Mouse (Mus musculus) midbrain, embryonic 11.5 days (tissue): Measurements from ENCODE around the gene Spef1. TPM values are rescaled to one million over a fixed set of nuclear protein-coding genes. Genes with fewer than 3 reads are reported as not detected.

ENCODE experiments used
- ATAC-seq: fragments of 200-750 bp; cut with Nextera tagmentation; 2 replicates; pipeline ENCODE4 v1.8.0; 2017; ENCODE audit warnings: moderate TSS enrichment, moderate library complexity; ENCODE audit not compliant: low FRiP score
- DNase-seq: peaks from one replicate; pipeline ENCODE4 v3.0.0; 2015; ENCODE audit warnings: low spot score; ENCODE audit errors: missing footprints
- H3K27ac ChIP-seq: fragments of 300-500 bp; sonication (generic); 2 replicates; pipeline ENCODE4 v1.5.1; 2014; ENCODE audit warnings: low read depth, low read length
- H3K27me3 ChIP-seq: fragments of 300-500 bp; sonication (generic); 2 replicates; pipeline ENCODE4 v1.6.1; 2014; ENCODE audit warnings: mild to moderate bottlenecking, low read length, moderate library complexity, mixed read lengths; ENCODE audit not compliant: control insufficient read depth, insufficient read depth
- H3K36me3 ChIP-seq: fragments of 300-500 bp; sonication (generic); 2 replicates; pipeline ENCODE4 v1.6.1; 2014; ENCODE audit warnings: mild to moderate bottlenecking, low read length, moderate library complexity, mixed read lengths; ENCODE audit not compliant: control insufficient read depth, insufficient read depth
- H3K4me1 ChIP-seq: fragments of 300-500 bp; sonication (generic); 2 replicates; pipeline ENCODE4 v1.6.1; 2014; ENCODE audit warnings: low read length; ENCODE audit not compliant: control insufficient read depth, insufficient read depth
- H3K4me2 ChIP-seq: fragments of 300-500 bp; sonication (generic); 2 replicates; pipeline ENCODE4 v1.6.1; 2014; ENCODE audit warnings: mild to moderate bottlenecking, moderate library complexity
- H3K4me3 ChIP-seq: fragments of 300-500 bp; sonication (generic); 2 replicates; pipeline ENCODE4 v1.5.1; 2014; ENCODE audit warnings: low read depth, low read length
- H3K9ac ChIP-seq: fragments of 300-500 bp; sonication (generic); 2 replicates; pipeline ENCODE4 v1.6.1; 2014; ENCODE audit warnings: low read length
- H3K9me3 ChIP-seq: fragments of 300-500 bp; sonication (generic); 2 replicates; pipeline ENCODE4 v1.6.1; 2016; ENCODE audit warnings: low read length; ENCODE audit not compliant: control insufficient read depth
- WGBS: fragments of 180-500 bp; shearing (Covaris S2); extraction: QIAGEN DNeasy Blood & Tissue Kit; methylation state at CpG from one replicate; pipeline ENCODE4 v1.1.7; 2014; 5-methylcytosine and 5-hydroxymethylcytosine counted together
- polyA plus RNA-seq: library from polyadenylated mRNA; unstranded; fragments of >200 nt; fragmentation: Nextera tagmentation; extraction: Ambion mirVana; gene quantifications from 2 replicates; pipeline ENCODE4 v1.2.1, GENCODE M21; 2014

Gene Spef1
- polyA plus RNA-seq, 1 experiment from 2014 or later: 7.1 TPM

DNA sequence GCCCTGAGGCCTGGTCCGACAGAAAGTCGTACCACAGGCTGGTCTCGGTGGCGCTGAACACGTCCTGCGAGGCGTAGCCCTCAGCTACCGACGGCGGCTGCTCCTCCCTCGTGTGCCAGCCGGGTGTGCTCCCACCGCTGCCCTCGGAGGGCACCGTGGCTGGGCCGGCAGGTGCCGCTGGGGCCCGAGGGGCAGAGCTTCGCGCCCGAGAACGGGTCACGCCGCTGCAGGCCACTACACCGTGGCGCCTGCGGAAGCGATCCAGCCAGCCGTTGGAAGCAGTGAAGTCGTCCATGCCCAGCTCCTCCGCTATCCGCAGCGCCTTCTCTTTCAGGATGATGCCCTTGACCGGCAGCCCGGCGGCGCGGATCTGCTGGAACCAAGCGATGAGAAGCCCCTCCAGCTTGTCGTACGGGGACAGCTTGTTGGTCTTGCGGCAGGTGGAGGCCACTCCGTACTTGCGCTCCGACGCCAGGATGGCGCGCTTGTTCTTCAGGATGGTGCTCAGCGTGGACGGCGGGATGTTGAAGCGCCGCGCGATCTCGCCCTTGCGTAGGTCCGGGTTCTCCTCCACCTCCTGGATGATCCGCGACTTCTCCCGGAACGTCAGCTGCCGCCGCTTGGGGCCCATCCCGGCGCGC, 7.7 kb downstream of the Spef1 start:
- Histone ChIP-seq H3K9me3 (no peaks in the 10 kb centered on the region), H3K27me3 (no peaks in the 10 kb centered on the region), H3K27ac (peak overlapping the region; percentile 85), H3K4me2 (peak overlapping the region; percentile 99), H3K4me3 (peak overlapping the region; percentile 84), H3K36me3 (no peaks in the 10 kb centered on the region), H3K4me1 (peaks cover 38% of the 10 kb centered on the region), H3K9ac (peak overlapping the region; percentile 97)
- ATAC-seq (peak; percentile 63), DNase-seq (peak; percentile 95)
- WGBS: under 1% methylated on average over 67 of the region's 67 CpGs

DNA sequence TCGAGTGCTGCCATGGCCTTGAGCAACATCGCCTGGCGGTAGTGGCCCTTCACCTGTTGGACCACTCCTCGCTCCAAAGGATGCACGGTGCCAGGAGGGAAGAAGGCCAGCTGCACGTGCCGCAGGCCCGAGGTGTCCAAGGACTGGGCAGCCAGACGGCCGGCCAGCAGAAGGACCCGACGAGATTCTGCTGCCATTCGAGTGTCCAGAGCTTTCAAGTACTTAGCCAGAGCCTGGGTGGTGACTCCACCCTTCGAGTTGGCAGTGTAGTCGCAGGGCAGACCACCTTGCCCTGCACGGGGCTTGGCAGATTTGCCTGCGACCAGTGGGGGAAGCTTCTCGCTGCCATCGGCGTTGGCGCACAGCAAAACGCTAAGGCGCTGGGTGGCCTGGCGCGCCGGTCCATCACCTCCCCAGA, 8.2 kb downstream of the Spef1 start:
- H3K36me3 ChIP-seq: no peaks in the 10 kb centered on the region
- H3K4me3 ChIP-seq: peak overlapping the region; percentile 84
- ATAC-seq (peak; percentile 1; the same call in 1 of the 2 replicates), DNase-seq (peak; percentile 94)
- no peak overlapping the region for H3K27ac ChIP-seq
- H3K4me2 ChIP-seq: peak overlapping the region; percentile 99
- H3K27me3 ChIP-seq: no peaks in the 10 kb centered on the region
- H3K4me1 ChIP-seq: peaks cover 38% of the 10 kb centered on the region
- WGBS: 31% methylated on average over 26 of the region's 26 CpGs
- peak overlapping the region; percentile 97 for H3K9ac ChIP-seq
- no peaks in the 10 kb centered on the region for H3K9me3 ChIP-seq

DNA sequence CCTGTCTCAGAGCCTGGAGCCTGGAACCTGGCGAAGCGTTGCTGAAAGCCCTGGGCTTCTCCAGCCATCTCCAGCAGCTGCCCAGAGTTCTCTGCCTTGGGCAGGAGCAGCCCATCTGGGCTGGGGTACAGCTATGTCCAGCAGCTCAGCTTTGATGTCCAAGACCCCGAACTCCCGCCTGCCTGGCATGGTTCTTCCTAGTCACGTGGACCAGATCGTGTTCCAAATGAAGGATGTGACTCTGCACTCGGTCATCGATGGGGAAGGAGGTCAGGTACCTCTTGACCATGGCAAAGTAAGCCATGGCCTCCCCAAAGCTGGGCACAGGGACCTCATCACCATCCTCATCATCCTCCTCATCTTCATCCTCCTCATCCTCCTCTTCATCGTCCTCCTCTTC, 9.2 kb downstream of the Spef1 start:
- peak overlapping the region; percentile 99 for H3K4me2 ChIP-seq
- no peaks in the 10 kb centered on the region for H3K9me3 ChIP-seq
- WGBS: 87% methylated on average over 9 of the region's 9 CpGs
- no peak for DNase-seq
- peaks cover 38% of the 10 kb centered on the region for H3K4me1 ChIP-seq
- no peak for ATAC-seq
- H3K36me3 ChIP-seq: no peaks in the 10 kb centered on the region
- no peak overlapping the region for H3K27ac ChIP-seq
- H3K9ac ChIP-seq: peak overlapping the region; percentile 97; the same call in 1 of the 2 replicates
- H3K4me3 ChIP-seq: peak overlapping the region; percentile 84
- H3K27me3 ChIP-seq: peaks cover 2% of the 10 kb centered on the region; the same call in 1 of the 2 replicates

DNA sequence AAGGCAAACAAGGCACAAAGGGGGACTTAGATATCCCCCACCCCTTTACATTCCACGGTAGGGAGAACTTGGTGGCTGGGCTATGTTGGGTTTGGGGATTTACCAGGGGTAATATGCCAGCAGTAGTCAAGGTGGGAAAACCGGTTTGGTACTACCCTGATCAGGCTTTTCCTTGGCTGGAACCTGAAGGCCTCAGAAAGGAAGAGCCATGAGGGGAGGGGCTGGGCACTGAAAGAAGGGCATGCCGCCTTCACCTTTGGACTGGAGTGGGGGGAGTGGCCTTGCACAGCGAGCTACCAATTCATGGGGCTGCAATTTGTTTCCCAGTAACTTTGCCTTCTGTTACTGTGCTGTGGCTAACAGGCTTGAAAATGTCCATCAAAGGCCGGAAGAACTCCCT, 10.6 kb downstream of the Spef1 start:
- no peaks in the 10 kb centered on the region for H3K9me3 ChIP-seq
- ATAC-seq (no peak), DNase-seq (no peak)
- 75% methylated on average over 5 of the region's 5 CpGs for WGBS
- H3K9ac ChIP-seq: no peak overlapping the region
- H3K36me3 ChIP-seq: no peaks in the 10 kb centered on the region
- H3K4me1 ChIP-seq: peaks cover 41% of the 10 kb centered on the region
- no peak overlapping the region for H3K4me3 ChIP-seq
- no peak overlapping the region for H3K4me2 ChIP-seq
- H3K27me3 ChIP-seq: peaks cover 16% of the 10 kb centered on the region
- no peak overlapping the region for H3K27ac ChIP-seq

DNA sequence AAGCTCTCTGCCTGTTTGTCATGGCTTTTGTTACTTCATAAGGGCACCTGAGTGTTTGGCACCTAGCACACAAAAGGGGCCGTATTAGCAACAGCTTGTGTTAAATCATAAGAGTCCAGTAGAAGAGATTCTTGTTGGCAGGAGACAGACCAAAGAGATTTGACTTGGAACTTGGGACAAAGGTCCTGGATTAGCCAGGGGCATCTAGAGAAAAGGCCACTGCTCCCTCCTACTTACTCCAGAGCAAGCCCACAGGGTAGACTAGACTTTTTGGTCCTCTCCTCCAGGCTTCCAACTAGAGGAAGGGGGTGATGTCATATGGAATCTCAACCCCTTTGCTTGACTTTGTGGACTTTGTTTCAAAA, 11.2 kb downstream of the Spef1 start:
- WGBS: 72% methylated on average over 1 of the region's 1 CpGs
- DNase-seq (no peak), ATAC-seq (no peak)
- H3K4me2 ChIP-seq: no peak overlapping the region
- H3K36me3 ChIP-seq: no peaks in the 10 kb centered on the region
- peaks cover 44% of the 10 kb centered on the region for H3K4me1 ChIP-seq
- H3K4me3 ChIP-seq: no peak overlapping the region
- H3K27ac ChIP-seq: no peak overlapping the region
- peaks cover 22% of the 10 kb centered on the region for H3K27me3 ChIP-seq
- H3K9ac ChIP-seq: no peak overlapping the region
- no peaks in the 10 kb centered on the region for H3K9me3 ChIP-seq

DNA sequence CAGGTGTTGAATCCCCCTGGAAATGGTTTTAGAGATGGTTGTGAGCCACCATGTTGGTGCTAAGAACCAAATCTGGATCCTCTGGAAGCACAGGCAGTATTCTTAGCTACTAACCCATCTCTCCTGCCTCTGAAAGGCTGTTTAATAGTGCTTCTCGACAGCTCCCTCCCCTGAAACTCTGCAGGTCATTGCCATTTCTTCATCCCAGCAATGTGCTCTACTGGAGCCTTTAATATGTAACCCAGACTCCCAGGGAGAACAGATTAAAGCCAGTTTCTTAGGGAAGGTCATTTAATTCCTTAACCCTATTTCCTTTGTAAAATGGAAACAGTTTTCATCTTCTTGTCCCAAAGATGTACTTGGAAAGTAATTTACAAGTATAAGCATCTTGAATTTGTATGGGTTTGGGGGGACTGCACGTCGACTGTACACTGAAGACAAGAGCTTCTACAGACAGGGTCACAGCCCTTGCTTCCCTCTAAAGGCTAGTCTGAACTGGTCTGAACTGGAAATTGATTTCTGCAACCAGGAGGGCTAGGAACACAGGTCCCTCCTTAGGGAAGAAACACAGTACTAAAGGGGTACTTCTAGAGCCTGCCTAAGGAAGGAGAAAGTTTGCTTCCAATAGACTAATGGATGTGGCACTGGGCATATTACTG, 11.7 kb downstream of the Spef1 start:
- 81% methylated on average over 3 of the region's 3 CpGs for WGBS

DNA sequence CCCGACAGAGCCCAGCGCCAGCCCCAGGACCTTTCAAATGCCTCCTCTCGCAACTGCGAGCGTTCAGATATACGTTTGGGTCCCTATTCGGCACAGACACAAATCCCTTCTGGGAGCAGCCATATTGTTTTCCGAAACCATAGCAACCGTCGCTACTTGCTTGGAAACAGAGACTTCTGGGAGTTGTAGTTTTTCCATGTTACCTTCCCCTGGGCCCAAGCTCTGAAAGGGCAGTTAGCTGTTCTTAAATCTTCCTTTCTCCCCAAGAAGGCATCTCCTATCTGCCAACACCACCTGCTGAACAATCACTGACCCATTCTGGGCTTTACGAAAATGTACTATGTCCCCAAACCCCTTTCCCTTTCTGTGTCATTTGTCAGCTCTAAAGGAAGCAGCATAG, 12.4 kb downstream of the Spef1 start:
- H3K9ac ChIP-seq: peak overlapping the region; percentile 38; the same call in 1 of the 2 replicates
- H3K4me1 ChIP-seq: peaks cover 44% of the 10 kb centered on the region
- peak; percentile 74 for ATAC-seq

More for the DNA sequence above, 11.7 kb downstream of the Spef1 start:
- no peak overlapping the region for H3K9ac ChIP-seq
- DNase-seq (peak; percentile 87), ATAC-seq (no peak)
- no peak overlapping the region for H3K4me2 ChIP-seq
- H3K4me3 ChIP-seq: no peak overlapping the region
- H3K9me3 ChIP-seq: no peaks in the 10 kb centered on the region
- peaks cover 27% of the 10 kb centered on the region for H3K27me3 ChIP-seq
- H3K36me3 ChIP-seq: no peaks in the 10 kb centered on the region
- H3K4me1 ChIP-seq: peaks cover 46% of the 10 kb centered on the region
- H3K27ac ChIP-seq: no peak overlapping the region

DNA sequence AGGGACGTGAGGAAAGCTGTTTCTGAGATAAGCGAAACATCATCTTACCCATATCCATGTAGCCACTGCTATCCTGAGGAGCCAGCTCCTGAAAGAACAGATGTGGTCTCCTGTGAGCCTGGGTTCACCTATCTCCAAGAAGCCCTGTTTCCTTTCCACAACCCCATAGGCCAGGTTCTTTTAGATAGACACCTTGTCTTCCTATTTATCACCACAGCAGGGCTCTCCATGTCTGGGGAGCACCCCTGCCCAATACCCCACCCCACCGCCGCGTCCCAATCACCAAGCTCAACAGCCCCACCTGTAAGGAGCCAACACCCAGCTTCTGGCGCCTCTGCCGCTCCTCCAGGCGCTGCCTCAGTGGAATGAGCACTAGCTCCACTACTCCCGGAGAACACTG, 14.8 kb downstream of the Spef1 start:
- Histone ChIP-seq H3K4me2 (no peak overlapping the region), H3K36me3 (no peaks in the 10 kb centered on the region), H3K4me3 (no peak overlapping the region), H3K27me3 (peaks cover 28% of the 10 kb centered on the region), H3K27ac (no peak overlapping the region), H3K4me1 (peaks cover 24% of the 10 kb centered on the region), H3K9me3 (no peaks in the 10 kb centered on the region), H3K9ac (no peak overlapping the region)
- no peak for ATAC-seq
- 44% methylated on average over 9 of the region's 9 CpGs for WGBS
- no peak for DNase-seq

More for the DNA sequence above, 12.4 kb downstream of the Spef1 start:
- H3K36me3 ChIP-seq: no peaks in the 10 kb centered on the region
- peak overlapping the region; percentile 37 for H3K4me3 ChIP-seq
- peak; percentile 98 for DNase-seq
- H3K27me3 ChIP-seq: peaks cover 28% of the 10 kb centered on the region
- 4% methylated on average over 11 of the region's 11 CpGs for WGBS
- H3K27ac ChIP-seq: no peak overlapping the region
- peak overlapping the region; percentile 71 for H3K4me2 ChIP-seq
- H3K9me3 ChIP-seq: no peaks in the 10 kb centered on the region

DNA sequence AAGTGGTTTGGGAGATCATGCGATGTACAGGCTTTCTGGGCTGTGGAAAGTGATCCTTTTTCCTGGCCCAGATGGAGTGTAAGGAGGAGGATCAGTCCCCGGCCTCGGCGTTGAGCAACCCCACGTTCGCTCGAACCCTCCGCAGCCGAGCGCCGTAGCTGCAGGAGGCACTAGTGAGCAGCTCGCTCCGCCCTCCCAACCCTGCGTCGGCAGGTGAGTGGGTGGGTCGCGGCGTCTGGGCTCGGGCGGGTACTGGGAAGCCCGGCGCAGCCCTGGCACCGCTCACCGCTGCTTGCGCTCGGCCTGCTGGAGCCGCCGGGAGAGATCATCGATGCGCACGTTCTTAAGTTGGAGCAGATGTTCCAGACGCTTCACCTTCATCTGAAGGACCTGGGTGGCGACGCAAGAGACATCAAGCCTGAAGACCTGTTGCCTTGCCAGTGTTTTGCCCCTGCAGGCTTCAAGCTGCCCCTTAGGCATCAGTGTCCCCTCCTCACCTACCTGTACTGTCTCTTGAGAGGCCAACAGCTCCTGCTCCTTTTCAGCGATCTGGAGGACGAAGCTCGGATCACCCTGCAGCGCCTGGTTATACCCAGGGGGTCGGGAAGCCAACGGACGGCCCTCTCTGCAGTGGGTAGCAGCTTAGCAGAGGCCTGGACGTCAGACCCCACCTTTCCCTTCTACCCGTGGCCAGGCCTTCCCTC, 15.5 kb downstream of the Spef1 start:
- 3% methylated on average over 43 of the region's 43 CpGs for WGBS
- no peak overlapping the region for H3K4me3 ChIP-seq
- H3K9me3 ChIP-seq: no peaks in the 10 kb centered on the region
- H3K27ac ChIP-seq: no peak overlapping the region
- peak; percentile 86 for DNase-seq
- peaks cover 28% of the 10 kb centered on the region for H3K27me3 ChIP-seq
- peaks cover 17% of the 10 kb centered on the region for H3K4me1 ChIP-seq
- 0 out of 2 replicates have a peak overlapping the region, but pooled peaks have one; percentile 8 for H3K4me2 ChIP-seq
- H3K9ac ChIP-seq: no peak overlapping the region
- no peak for ATAC-seq
- H3K36me3 ChIP-seq: no peaks in the 10 kb centered on the region
